Mouse (Mus musculus) stomach, embryonic 15.5 days (tissue): ENCODE measurements around the gene Tbcd. TPM values are rescaled to one million over a fixed set of nuclear protein-coding genes. Genes with fewer than 3 reads are reported as not detected.
A peak's percentile ranks its signal among the peaks of the same experiment; 100 is the strongest.

Experiments
- ATAC-seq: fragments of 200-750 bp; cut with Nextera tagmentation; 2 replicates; pipeline ENCODE4 v1.8.0; 2017; ENCODE audit warnings: low read depth, moderate number of reproducible peaks, moderate TSS enrichment; ENCODE audit not compliant: insufficient read depth, low FRiP score
- H3K27ac ChIP-seq: fragments of 300-500 bp; sonication (generic); 2 replicates; pipeline ENCODE4 v1.5.1; 2015; ENCODE audit warnings: mild to moderate bottlenecking, inconsistent platforms
- H3K27me3 ChIP-seq: fragments of 300-500 bp; sonication (generic); replicated peaks from 2 replicates; pipeline ENCODE4 v1.6.1; 2015; ENCODE audit warnings: inconsistent platforms
- H3K36me3 ChIP-seq: fragments of 300-500 bp; sonication (generic); 2 replicates; pipeline ENCODE4 v1.6.1; 2015; ENCODE audit warnings: inconsistent platforms
- H3K4me1 ChIP-seq: fragments of 300-500 bp; sonication (generic); 2 replicates; pipeline ENCODE4 v1.6.1; 2015; ENCODE audit warnings: inconsistent platforms
- H3K4me2 ChIP-seq: fragments of 300-500 bp; sonication (generic); 2 replicates; pipeline ENCODE4 v1.6.1; 2015; ENCODE audit warnings: mild to moderate bottlenecking, inconsistent platforms
- H3K4me3 ChIP-seq: fragments of 300-500 bp; sonication (generic); replicated peaks from 2 replicates; pipeline ENCODE4 v1.5.1; 2015; ENCODE audit warnings: inconsistent platforms
- H3K9ac ChIP-seq: fragments of 300-500 bp; sonication (generic); 2 replicates; pipeline ENCODE4 v1.6.1; 2015; ENCODE audit warnings: inconsistent platforms
- H3K9me3 ChIP-seq: fragments of 300-500 bp; sonication (generic); 2 replicates; pipeline ENCODE4 v1.6.1; 2016; ENCODE audit warnings: inconsistent platforms
- WGBS: fragments of 180-500 bp; shearing (Covaris S2); methylation state at CpG from one replicate; pipeline ENCODE4 v1.1.7; 2015; 5-methylcytosine and 5-hydroxymethylcytosine counted together
- polyA plus RNA-seq: library from polyadenylated mRNA; unstranded; fragments of >200 nt; fragmentation: Nextera tagmentation; extraction: Ambion mirVana; gene quantifications from 2 replicates; pipeline ENCODE4 v1.2.1, GENCODE M21; 2015

Tbcd gene
- polyA plus RNA-seq, 1 experiment from 2014 or later: 34.6 TPM

GRCm38 (mm10) chr11:121434156-121435155 lies 17.3 kb upstream of the Tbcd start, which contains the start of gene Fn3k:
Gene Fn3k (plus strand): TSS chr11:121434913.
- ATAC-seq: peak; percentile 94
- peak within 1 kb of the TSS; percentile 80 for H3K4me2 ChIP-seq
- no peaks in the 10 kb centered on the region for H3K27me3 ChIP-seq
- H3K36me3 ChIP-seq: no peaks in the 10 kb centered on the region
- H3K4me1 ChIP-seq: peaks cover 10% of the 10 kb centered on the region; the same call in 1 of the 2 replicates
- WGBS: 4% methylated on average over 28 of the region's 30 CpGs
- peak within 1 kb of the TSS; percentile 41 for H3K4me3 ChIP-seq
- no peak within 1 kb of the TSS; the same call in 1 of the 2 replicates for H3K9ac ChIP-seq
- no peaks in the 10 kb centered on the region for H3K9me3 ChIP-seq
- no peak within 1 kb of the TSS for H3K27ac ChIP-seq

- 66% methylated on average over 5 of the region's 5 CpGs for WGBS
- no peak overlapping the region for H3K4me3 ChIP-seq
- no peak for ATAC-seq
These were observed 14.5 kb upstream of the Tbcd start for GRCm38 (mm10) chr11:121437236-121437635.

GRCm38 (mm10) chr11:121439686-121440292 lies 12.0 kb upstream of the Tbcd start:
- Histone ChIP-seq H3K4me3 (no peak overlapping the region), H3K4me1 (no peaks in the 10 kb centered on the region), H3K27me3 (0 out of 2 replicates have a peak, but pooled peaks cover 4% of the 10 kb centered on the region), H3K27ac (no peak overlapping the region), H3K9ac (no peak overlapping the region), H3K4me2 (no peak overlapping the region), H3K36me3 (no peaks in the 10 kb centered on the region), H3K9me3 (no peaks in the 10 kb centered on the region)
- ATAC-seq: no peak
- 62% methylated on average over 5 of the region's 5 CpGs for WGBS

More at GRCm38 (mm10) chr11:121437236-121437635, 14.5 kb upstream of the Tbcd start:
- Histone ChIP-seq H3K27ac (no peak overlapping the region), H3K36me3 (no peaks in the 10 kb centered on the region), H3K27me3 (no peaks in the 10 kb centered on the region), H3K9ac (no peak overlapping the region), H3K4me2 (no peak overlapping the region), H3K9me3 (no peaks in the 10 kb centered on the region), H3K4me1 (peaks cover 10% of the 10 kb centered on the region; the same call in 1 of the 2 replicates)

GRCm38 (mm10) chr11:121441653-121442052 lies 10.1 kb upstream of the Tbcd start:
- no peak for ATAC-seq
- Histone ChIP-seq H3K4me1 (no peaks in the 10 kb centered on the region), H3K9me3 (no peaks in the 10 kb centered on the region), H3K4me2 (no peak overlapping the region), H3K27ac (no peak overlapping the region), H3K27me3 (0 out of 2 replicates have a peak, but pooled peaks cover 4% of the 10 kb centered on the region), H3K4me3 (no peak overlapping the region), H3K36me3 (no peaks in the 10 kb centered on the region), H3K9ac (no peak overlapping the region)
- 84% methylated on average over 4 of the region's 4 CpGs for WGBS

GRCm38 (mm10) chr11:121442076-121442475 lies 9.7 kb upstream of the Tbcd start:
- H3K4me2 ChIP-seq: no peak overlapping the region
- 43% methylated on average over 2 of the region's 2 CpGs for WGBS
- ATAC-seq: no peak

GRCm38 (mm10) chr11:121451216-121451726 lies 478 bp upstream of the Tbcd start:
- Histone ChIP-seq H3K9ac (no peak overlapping the region), H3K4me3 (peak overlapping the region; percentile 95), H3K27me3 (no peaks in the 10 kb centered on the region), H3K4me1 (peaks cover 6% of the 10 kb centered on the region; the same call in 1 of the 2 replicates), H3K36me3 (no peaks in the 10 kb centered on the region), H3K27ac (peak overlapping the region; percentile 45), H3K9me3 (no peaks in the 10 kb centered on the region), H3K4me2 (peak overlapping the region; percentile 80)
- WGBS: 25% methylated on average over 9 of the region's 9 CpGs
- no peak for ATAC-seq

More at GRCm38 (mm10) chr11:121442076-121442475, 9.7 kb upstream of the Tbcd start:
- no peaks in the 10 kb centered on the region for H3K4me1 ChIP-seq
- no peak overlapping the region for H3K27ac ChIP-seq
- 0 out of 2 replicates have a peak, but pooled peaks cover 4% of the 10 kb centered on the region for H3K27me3 ChIP-seq
- H3K36me3 ChIP-seq: no peaks in the 10 kb centered on the region
- no peak overlapping the region for H3K9ac ChIP-seq
- no peaks in the 10 kb centered on the region for H3K9me3 ChIP-seq
- no peak overlapping the region for H3K4me3 ChIP-seq

GRCm38 (mm10) chr11:121457874-121458273 lies 6.1 kb downstream of the Tbcd start:
- Histone ChIP-seq H3K9ac (no peak overlapping the region), H3K27me3 (no peaks in the 10 kb centered on the region), H3K36me3 (peaks cover 14% of the 10 kb centered on the region; the same call in 1 of the 2 replicates), H3K9me3 (no peaks in the 10 kb centered on the region), H3K4me2 (no peak overlapping the region), H3K27ac (no peak overlapping the region), H3K4me1 (no peaks in the 10 kb centered on the region), H3K4me3 (no peak overlapping the region)
- no peak for ATAC-seq
- 85% methylated on average over 3 of the region's 3 CpGs for WGBS

- no peak for ATAC-seq
These were observed 15.7 kb downstream of the Tbcd start for GRCm38 (mm10) chr11:121467408-121467807.

GRCm38 (mm10) chr11:121474831-121475230 lies 23.1 kb downstream of the Tbcd start:
- Histone ChIP-seq H3K27ac (no peak overlapping the region), H3K27me3 (no peaks in the 10 kb centered on the region), H3K9ac (no peak overlapping the region), H3K36me3 (peaks cover 11% of the 10 kb centered on the region; the same call in 1 of the 2 replicates), H3K9me3 (no peaks in the 10 kb centered on the region), H3K4me2 (no peak overlapping the region), H3K4me3 (no peak overlapping the region), H3K4me1 (no peaks in the 10 kb centered on the region)
- 79% methylated on average over 3 of the region's 3 CpGs for WGBS
- no peak for ATAC-seq

More at GRCm38 (mm10) chr11:121467408-121467807, 15.7 kb downstream of the Tbcd start:
- Histone ChIP-seq H3K4me1 (no peaks in the 10 kb centered on the region), H3K4me2 (no peak overlapping the region), H3K9ac (no peak overlapping the region), H3K27me3 (no peaks in the 10 kb centered on the region), H3K9me3 (no peaks in the 10 kb centered on the region), H3K27ac (no peak overlapping the region), H3K36me3 (peaks cover 3% of the 10 kb centered on the region; the same call in 1 of the 2 replicates), H3K4me3 (no peak overlapping the region)
- 93% methylated on average over 6 of the region's 6 CpGs for WGBS

GRCm38 (mm10) chr11:121475699-121476415 lies 24.1 kb downstream of the Tbcd start:
- no peaks in the 10 kb centered on the region for H3K27me3 ChIP-seq
- no peak overlapping the region for H3K9ac ChIP-seq
- ATAC-seq: no peak
- H3K9me3 ChIP-seq: no peaks in the 10 kb centered on the region
- H3K27ac ChIP-seq: no peak overlapping the region
- H3K4me2 ChIP-seq: no peak overlapping the region
- 32% methylated on average over 9 of the region's 9 CpGs for WGBS
- peaks cover 11% of the 10 kb centered on the region; the same call in 1 of the 2 replicates for H3K36me3 ChIP-seq
- no peaks in the 10 kb centered on the region for H3K4me1 ChIP-seq
- no peak overlapping the region for H3K4me3 ChIP-seq
